Mouse (Mus musculus): ENCODE measurements at regions not wholly inside any gene's neighbourhood (a gene's known extent, or its start where the extent isn't known, plus 50 kb on each side); places are given as distances from the start of the nearest gene placed in this dataset.

GRCm38 (mm10) chr13:94668276-94668675, 120.4 kb upstream of the Tbca start:
- no peak for ATAC-seq (replicated peaks; ENCODE audit: insufficient number of reproducible peaks, insufficient read depth, low FRiP score, low read depth)
- 67% methylated on average over 5 of the region's 5 CpGs for WGBS

GRCm38 (mm10) chr13:94669106-94669683, 119.5 kb upstream of the Tbca start:
- Histone ChIP-seq H3K4me2 (no peak overlapping the region), H3K4me3 (no peak overlapping the region), H3K27ac (no peak overlapping the region), H3K36me3 (no peaks in the 10 kb centered on the region), H3K4me1 (replicated peaks) (no peaks in the 10 kb centered on the region), H3K9ac (no peak overlapping the region), H3K27me3 (peaks cover 10% of the 10 kb centered on the region), H3K9me3 (replicated peaks) (no peaks in the 10 kb centered on the region)
- ATAC-seq (replicated peaks; ENCODE audit: insufficient number of reproducible peaks, insufficient read depth, low FRiP score, low read depth), result no peak
- WGBS, result 70% methylated on average over 9 of the region's 9 CpGs

More at GRCm38 (mm10) chr13:94668276-94668675, 120.4 kb upstream of the Tbca start:
- Histone ChIP-seq H3K27me3 (peaks cover 10% of the 10 kb centered on the region), H3K9me3 (replicated peaks) (no peaks in the 10 kb centered on the region), H3K27ac (no peak overlapping the region), H3K9ac (no peak overlapping the region), H3K36me3 (no peaks in the 10 kb centered on the region), H3K4me2 (no peak overlapping the region), H3K4me3 (no peak overlapping the region), H3K4me1 (replicated peaks) (no peaks in the 10 kb centered on the region)

GRCm38 (mm10) chr13:94670266-94670665, 118.4 kb upstream of the Tbca start:
- H3K27me3 ChIP-seq, result peaks cover 10% of the 10 kb centered on the region
- H3K36me3 ChIP-seq, result no peaks in the 10 kb centered on the region
- WGBS, result 85% methylated on average over 11 of the region's 11 CpGs
- H3K27ac ChIP-seq, result no peak overlapping the region
- H3K9ac ChIP-seq, result no peak overlapping the region
- H3K4me3 ChIP-seq, result no peak overlapping the region
- H3K9me3 ChIP-seq (replicated peaks), result no peaks in the 10 kb centered on the region
- no peak for ATAC-seq (replicated peaks; ENCODE audit: insufficient number of reproducible peaks, insufficient read depth, low FRiP score, low read depth)
- H3K4me1 ChIP-seq (replicated peaks), result no peaks in the 10 kb centered on the region
- H3K4me2 ChIP-seq, result no peak overlapping the region

GRCm38 (mm10) chr13:94670961-94671360, 117.7 kb upstream of the Tbca start:
- Histone ChIP-seq H3K36me3 (no peaks in the 10 kb centered on the region), H3K4me1 (replicated peaks) (no peaks in the 10 kb centered on the region), H3K9ac (no peak overlapping the region), H3K9me3 (replicated peaks) (no peaks in the 10 kb centered on the region), H3K4me3 (no peak overlapping the region), H3K27ac (no peak overlapping the region), H3K4me2 (no peak overlapping the region), H3K27me3 (peaks cover 8% of the 10 kb centered on the region)
- 75% methylated on average over 8 of the region's 8 CpGs for WGBS
- ATAC-seq (replicated peaks; ENCODE audit: insufficient number of reproducible peaks, insufficient read depth, low FRiP score, low read depth), result no peak

- Histone ChIP-seq H3K4me2 (no peak overlapping the region), H3K27me3 (no peaks in the 10 kb centered on the region), H3K36me3 (no peaks in the 10 kb centered on the region), H3K4me1 (replicated peaks) (no peaks in the 10 kb centered on the region), H3K27ac (no peak overlapping the region), H3K4me3 (no peak overlapping the region), H3K9ac (no peak overlapping the region), H3K9me3 (replicated peaks) (no peaks in the 10 kb centered on the region)
- 45% methylated on average over 17 of the region's 17 CpGs for WGBS
- no peak for ATAC-seq (replicated peaks; ENCODE audit: insufficient number of reproducible peaks, insufficient read depth, low FRiP score, low read depth)
Observed at GRCm38 (mm10) chr13:94680492-94681168, 108.1 kb upstream of the Tbca start.

GRCm38 (mm10) chr13:94681606-94682005, 107.1 kb upstream of the Tbca start:
- Histone ChIP-seq H3K27me3 (no peaks in the 10 kb centered on the region), H3K27ac (no peak overlapping the region), H3K36me3 (no peaks in the 10 kb centered on the region), H3K9ac (no peak overlapping the region), H3K4me2 (no peak overlapping the region), H3K4me1 (replicated peaks) (no peaks in the 10 kb centered on the region), H3K4me3 (no peak overlapping the region), H3K9me3 (replicated peaks) (no peaks in the 10 kb centered on the region)
- WGBS, result 85% methylated on average over 13 of the region's 13 CpGs
- ATAC-seq (replicated peaks; ENCODE audit: insufficient number of reproducible peaks, insufficient read depth, low FRiP score, low read depth), result no peak

GRCm38 (mm10) chr13:94685191-94685590, 103.5 kb upstream of the Tbca start:
- H3K36me3 ChIP-seq, result no peaks in the 10 kb centered on the region
- no peak overlapping the region for H3K27ac ChIP-seq
- no peaks in the 10 kb centered on the region for H3K4me1 ChIP-seq (replicated peaks)
- H3K27me3 ChIP-seq, result 0 out of 2 replicates have a peak, but pooled peaks cover 2% of the 10 kb centered on the region
- H3K4me3 ChIP-seq, result no peak overlapping the region
- no peak for ATAC-seq (replicated peaks; ENCODE audit: insufficient number of reproducible peaks, insufficient read depth, low FRiP score, low read depth)
- no peaks in the 10 kb centered on the region for H3K9me3 ChIP-seq (replicated peaks)
- WGBS, result 69% methylated on average over 7 of the region's 7 CpGs
- H3K4me2 ChIP-seq, result no peak overlapping the region
- no peak overlapping the region for H3K9ac ChIP-seq

GRCm38 (mm10) chr13:94687295-94687694, 101.4 kb upstream of the Tbca start:
- ATAC-seq (replicated peaks; ENCODE audit: insufficient number of reproducible peaks, insufficient read depth, low FRiP score, low read depth), result no peak
- Histone ChIP-seq H3K4me2 (no peak overlapping the region), H3K36me3 (no peaks in the 10 kb centered on the region), H3K9ac (no peak overlapping the region), H3K9me3 (replicated peaks) (no peaks in the 10 kb centered on the region), H3K4me3 (no peak overlapping the region), H3K4me1 (replicated peaks) (no peaks in the 10 kb centered on the region), H3K27me3 (0 out of 2 replicates have a peak, but pooled peaks cover 5% of the 10 kb centered on the region), H3K27ac (no peak overlapping the region)
- 80% methylated on average over 5 of the region's 5 CpGs for WGBS

- no peak overlapping the region for H3K9ac ChIP-seq
- peaks cover 34% of the 10 kb centered on the region for H3K4me1 ChIP-seq (replicated peaks)
- H3K36me3 ChIP-seq, result no peaks in the 10 kb centered on the region
- H3K4me2 ChIP-seq, result no peak overlapping the region
- no peaks in the 10 kb centered on the region for H3K9me3 ChIP-seq (replicated peaks)
- WGBS, result 6% methylated on average over 7 of the region's 7 CpGs
- no peak overlapping the region for H3K27ac ChIP-seq
- no peak overlapping the region for H3K4me3 ChIP-seq
- peaks cover 95% of the 10 kb centered on the region for H3K27me3 ChIP-seq
- ATAC-seq (replicated peaks; ENCODE audit: insufficient number of reproducible peaks, insufficient read depth, low FRiP score, low read depth), result no peak
Observed at GRCm38 (mm10) chr13:94706641-94707053, 82.1 kb upstream of the Tbca start.

GRCm38 (mm10) chr13:94707371-94708280, 81.1 kb upstream of the Tbca start:
- Histone ChIP-seq H3K9me3 (replicated peaks) (no peaks in the 10 kb centered on the region), H3K4me2 (no peak overlapping the region), H3K4me3 (0 out of 2 replicates have a peak overlapping the region, but pooled peaks have one; percentile 10), H3K27ac (no peak overlapping the region), H3K9ac (no peak overlapping the region), H3K27me3 (peaks cover 95% of the 10 kb centered on the region), H3K4me1 (replicated peaks) (peaks cover 26% of the 10 kb centered on the region), H3K36me3 (no peaks in the 10 kb centered on the region)
- no peak for ATAC-seq (replicated peaks; ENCODE audit: insufficient number of reproducible peaks, insufficient read depth, low FRiP score, low read depth)
- WGBS, result 5% methylated on average over 32 of the region's 32 CpGs

GRCm38 (mm10) chr13:94708786-94709185, 79.9 kb upstream of the Tbca start:
- Histone ChIP-seq H3K4me2 (no peak overlapping the region), H3K4me3 (no peak overlapping the region), H3K36me3 (no peaks in the 10 kb centered on the region), H3K9me3 (replicated peaks) (no peaks in the 10 kb centered on the region), H3K27ac (no peak overlapping the region), H3K9ac (no peak overlapping the region), H3K4me1 (replicated peaks) (peaks cover 20% of the 10 kb centered on the region), H3K27me3 (peaks cover 95% of the 10 kb centered on the region)
- 38% methylated on average over 5 of the region's 5 CpGs for WGBS
- no peak for ATAC-seq (replicated peaks; ENCODE audit: insufficient number of reproducible peaks, insufficient read depth, low FRiP score, low read depth)

Data from heart, embryonic 15.5 days (tissue).